Mouse (Mus musculus): ENCODE data around the gene Il31. TPM values are rescaled to one million over a fixed set of nuclear protein-coding genes. Genes with fewer than 3 reads are reported as not detected.

Gene Il31
- polyA plus RNA-seq (2015; fragmentation: Illumina TruSeq; extraction: RNeasy Lipid Tissue Mini Kit (QIAGEN cat#74804); ENCODE audit: insufficient read depth, low read depth, low replicate concordance) = not detected

DNA sequence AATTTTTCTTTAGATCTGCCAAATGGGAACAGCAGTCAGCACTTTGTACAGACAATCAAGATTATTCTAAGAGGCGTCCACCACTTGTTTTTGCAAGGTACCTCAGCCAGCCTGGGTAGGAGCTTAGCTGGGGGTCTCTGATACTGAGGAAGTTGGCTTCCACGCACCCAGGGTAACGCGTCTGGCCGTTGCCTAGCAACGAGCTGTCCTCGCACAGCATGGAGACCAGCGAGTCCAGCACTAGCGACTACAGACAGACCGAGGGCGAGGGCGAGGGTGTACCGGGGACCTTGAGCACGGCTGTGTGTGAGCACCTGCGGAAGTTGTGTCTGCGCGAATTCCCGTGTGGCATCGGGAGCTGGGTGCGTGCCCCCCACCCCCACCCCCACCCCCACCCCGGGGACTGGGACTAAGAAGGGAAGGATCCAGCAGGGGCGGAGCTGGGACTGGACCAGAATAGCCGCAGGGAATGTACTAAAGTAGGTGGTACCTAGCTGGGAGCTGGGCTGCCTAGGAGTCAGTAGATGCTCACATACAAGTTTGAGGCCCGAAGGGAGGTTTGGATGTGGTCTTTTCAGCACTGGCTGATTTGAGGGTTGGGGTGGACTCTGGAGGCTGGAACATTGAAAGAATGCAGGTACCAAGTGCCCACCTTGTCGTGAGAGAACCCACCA lies at the start of gene Il31, which contains the start of gene Lrrc43:
Gene Il31, minus strand, starts transcription at position 378 of the 674 bp plus-strand sequence.
Gene Lrrc43, plus strand, starts transcription at position 194 of the 674 bp plus-strand sequence.

DNA sequence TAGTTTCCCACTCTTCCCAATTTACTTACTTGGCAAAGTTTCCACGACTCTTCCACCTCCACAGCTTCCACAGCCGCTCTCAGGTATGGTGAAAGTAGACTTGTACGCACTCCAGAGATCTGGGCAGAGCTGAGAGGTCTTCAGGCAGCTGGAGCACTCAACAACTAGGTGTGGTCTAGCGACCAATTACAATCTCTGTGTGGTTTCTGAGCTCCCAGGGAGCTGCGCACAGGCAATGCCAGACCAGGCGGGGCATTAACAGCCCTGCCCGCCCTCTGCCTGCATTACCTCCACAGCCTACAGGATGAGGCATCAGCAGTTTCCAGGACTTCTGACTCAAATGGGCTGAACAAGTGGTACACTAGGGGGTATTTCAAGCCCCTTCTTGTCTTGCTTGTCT lies 36.0 kb upstream of the Il31 start, which contains the start of gene Gm49027:
Gene Gm49027, minus strand, starts transcription at position 208 of the 400 bp plus-strand sequence.

DNA sequence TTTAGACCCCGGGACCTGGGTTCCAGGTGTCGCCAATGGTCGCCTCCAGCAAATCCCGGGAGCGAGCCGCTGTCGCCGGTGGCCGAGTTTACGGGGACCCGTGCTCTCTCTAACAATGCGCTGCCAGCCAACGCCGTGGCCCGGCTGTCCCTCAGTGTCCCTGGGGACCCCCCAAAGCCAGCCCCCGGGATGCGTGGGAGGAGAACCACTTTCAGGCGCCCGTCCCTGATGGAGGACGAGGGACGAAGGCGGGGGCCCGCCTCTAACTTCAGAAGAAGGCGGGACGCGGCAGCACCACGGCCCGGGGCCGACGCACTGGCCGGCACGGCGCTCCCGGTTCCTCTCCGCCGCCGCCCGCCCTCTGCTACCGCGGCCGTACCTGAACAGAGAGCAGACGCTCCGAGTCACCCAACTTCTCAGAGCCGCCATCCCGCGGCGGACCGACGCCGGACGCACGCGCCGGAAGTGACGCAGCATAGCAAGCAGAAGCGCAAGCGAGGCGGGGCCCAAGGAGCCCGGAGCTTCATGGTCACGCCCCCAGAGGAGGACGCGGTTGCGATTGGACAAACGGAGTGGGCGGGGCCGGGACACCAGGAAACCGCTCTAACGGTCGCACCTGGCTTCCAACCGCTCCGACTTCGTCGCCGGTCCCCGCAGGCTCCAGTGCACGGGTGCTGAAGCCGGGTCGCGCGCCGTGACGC lies 34.6 kb upstream of the Il31 start, which contains the start of gene Diablo:
Gene Diablo, minus strand, starts transcription at position 485 of the 701 bp plus-strand sequence.

DNA sequence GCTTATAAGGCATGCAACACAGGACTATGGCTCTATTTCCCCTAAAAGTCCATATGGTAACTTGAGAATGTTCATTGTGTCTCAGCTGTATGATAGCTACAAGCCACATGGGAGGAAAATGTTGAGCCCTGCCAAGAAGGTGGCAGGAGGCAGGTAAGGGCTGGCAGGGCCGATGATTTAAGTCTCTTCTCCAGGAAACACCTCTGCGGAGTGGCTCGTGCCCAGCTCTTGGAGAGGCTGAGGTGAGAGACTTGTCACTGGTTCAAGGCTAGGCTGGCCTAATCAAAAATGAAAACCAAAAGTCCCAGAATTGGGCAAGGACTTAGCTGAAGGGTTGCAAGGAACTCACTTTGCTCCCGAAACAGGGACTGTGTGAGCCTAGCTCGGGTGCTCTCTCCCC lies 20.9 kb upstream of the Il31 start, which contains the start of gene B3gnt4:
Gene B3gnt4, plus strand, starts transcription at position 301 of the 400 bp plus-strand sequence.

Other genes with a start within 250 kb of the Il31 start
- gene Wdr66, start 237.4 kb downstream of the Il31 start, polyA plus RNA-seq (2015; fragmentation: Illumina TruSeq; extraction: RNeasy Lipid Tissue Mini Kit (QIAGEN cat#74804); ENCODE audit: insufficient read depth, low read depth, low replicate concordance) = 2.9 TPM
- gene Bcl7a, start 145.7 kb downstream of the Il31 start, polyA plus RNA-seq (2015; fragmentation: Illumina TruSeq; extraction: RNeasy Lipid Tissue Mini Kit (QIAGEN cat#74804); ENCODE audit: insufficient read depth, low read depth, low replicate concordance) = 3.8 TPM
- 12.6 TPM for gene Mlxip, start 94.7 kb downstream of the Il31 start, polyA plus RNA-seq (2015; fragmentation: Illumina TruSeq; extraction: RNeasy Lipid Tissue Mini Kit (QIAGEN cat#74804); ENCODE audit: insufficient read depth, low read depth, low replicate concordance)
- gene Lrrc43, start 184 bp downstream of the Il31 start, polyA plus RNA-seq (2015; fragmentation: Illumina TruSeq; extraction: RNeasy Lipid Tissue Mini Kit (QIAGEN cat#74804); ENCODE audit: insufficient read depth, low read depth, low replicate concordance) = not detected
- not detected for gene B3gnt4, start 21.0 kb upstream of the Il31 start, polyA plus RNA-seq (2015; fragmentation: Illumina TruSeq; extraction: RNeasy Lipid Tissue Mini Kit (QIAGEN cat#74804); ENCODE audit: insufficient read depth, low read depth, low replicate concordance)
- gene Diablo, start 34.7 kb upstream of the Il31 start, polyA plus RNA-seq (2015; fragmentation: Illumina TruSeq; extraction: RNeasy Lipid Tissue Mini Kit (QIAGEN cat#74804); ENCODE audit: insufficient read depth, low read depth, low replicate concordance) = 13.4 TPM
- gene Gm49027, start 36.0 kb upstream of the Il31 start, polyA plus RNA-seq (2015; fragmentation: Illumina TruSeq; extraction: RNeasy Lipid Tissue Mini Kit (QIAGEN cat#74804); ENCODE audit: insufficient read depth, low read depth, low replicate concordance) = not detected
- gene Vps33a, start 83.5 kb upstream of the Il31 start, polyA plus RNA-seq (2015; fragmentation: Illumina TruSeq; extraction: RNeasy Lipid Tissue Mini Kit (QIAGEN cat#74804); ENCODE audit: insufficient read depth, low read depth, low replicate concordance) = 4.8 TPM
- gene Clip1, start 195.1 kb upstream of the Il31 start, polyA plus RNA-seq (2015; fragmentation: Illumina TruSeq; extraction: RNeasy Lipid Tissue Mini Kit (QIAGEN cat#74804); ENCODE audit: insufficient read depth, low read depth, low replicate concordance) = 27.0 TPM
- 18.1 TPM for gene Zcchc8, start 231.6 kb upstream of the Il31 start, polyA plus RNA-seq (2015; fragmentation: Illumina TruSeq; extraction: RNeasy Lipid Tissue Mini Kit (QIAGEN cat#74804); ENCODE audit: insufficient read depth, low read depth, low replicate concordance)